Mouse (Mus musculus) frontal cortex, postnatal 25 days (tissue): Measurements from ENCODE around the gene Trpm8.

Experiments used
- DNase-seq, 2 experiments: peaks; one replicate each; pipeline ENCODE4 v3.0.0; 2022; ENCODE audit warnings: low spot score in 2 of 2

The Trpm8 gene

DNA sequence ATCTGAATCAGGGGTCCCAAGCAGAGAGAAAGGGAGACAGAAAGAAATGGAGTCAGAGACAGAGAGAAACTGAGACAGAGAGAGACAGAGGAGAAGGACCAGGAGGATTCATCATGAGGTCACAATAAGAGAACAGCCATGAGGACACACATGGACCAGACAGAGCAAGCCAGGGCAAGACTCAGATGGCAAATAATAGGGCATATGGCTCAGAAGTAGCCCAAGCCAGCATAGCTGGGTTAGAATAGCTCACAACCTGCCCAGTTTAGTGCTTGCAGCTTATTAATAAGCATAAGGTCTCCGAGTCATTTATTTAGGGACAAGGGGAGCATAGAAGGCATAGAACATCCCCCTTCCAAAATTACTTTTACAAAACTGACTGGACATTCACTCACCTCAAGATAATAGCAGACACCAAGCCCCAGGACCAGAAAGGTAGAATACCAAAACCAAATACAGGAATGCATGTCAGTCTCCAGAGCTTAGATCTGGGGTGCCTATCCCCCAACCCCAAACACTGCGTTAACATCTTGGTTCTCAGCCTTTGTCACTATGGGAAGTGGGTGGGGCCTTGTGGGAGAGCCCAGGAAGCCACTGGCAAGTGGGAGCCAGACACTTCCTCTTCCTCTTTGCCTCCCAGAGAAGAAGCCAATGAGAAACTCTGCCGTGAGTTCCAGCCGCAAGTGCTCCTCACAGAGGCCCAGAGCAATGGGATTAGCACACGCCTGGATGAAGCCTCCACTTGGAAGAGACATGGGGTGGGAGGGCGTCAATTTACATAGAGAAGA, 155.8 kb downstream of the Trpm8 start:
- DNase-seq: no peak

DNA sequence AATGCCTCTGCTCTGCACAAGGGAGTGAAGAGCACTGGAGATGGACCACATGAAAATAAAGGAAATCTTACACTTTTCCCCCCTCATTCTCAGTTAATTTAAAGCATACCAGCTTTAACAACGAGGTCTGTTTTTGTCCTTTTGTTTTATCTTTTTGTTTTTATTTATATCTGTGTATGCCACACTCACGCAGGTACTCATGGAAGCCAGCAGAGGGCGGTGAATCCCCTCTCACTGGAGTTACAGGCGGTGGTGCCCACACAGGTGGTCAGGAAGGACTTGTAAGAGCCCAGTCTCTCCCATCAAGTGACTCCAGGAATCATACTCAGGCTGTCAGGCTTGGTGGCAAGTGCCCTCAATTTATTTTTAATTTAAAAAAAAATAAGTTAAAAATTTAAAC, 156.6 kb downstream of the Trpm8 start:
- no peak for DNase-seq

GRCm38 (mm10) chr1:88437206-88438126, 160.0 kb downstream of the Trpm8 start:
- no peak for DNase-seq
